Mouse (Mus musculus): ENCODE measurements around the gene Bcl2. TPM values are rescaled to one million over a fixed set of nuclear protein-coding genes. Genes with fewer than 3 reads are reported as not detected.

Gene Bcl2
- polyA plus RNA-seq, 1 experiment from 2014 or later: 20.3 TPM

DNA sequence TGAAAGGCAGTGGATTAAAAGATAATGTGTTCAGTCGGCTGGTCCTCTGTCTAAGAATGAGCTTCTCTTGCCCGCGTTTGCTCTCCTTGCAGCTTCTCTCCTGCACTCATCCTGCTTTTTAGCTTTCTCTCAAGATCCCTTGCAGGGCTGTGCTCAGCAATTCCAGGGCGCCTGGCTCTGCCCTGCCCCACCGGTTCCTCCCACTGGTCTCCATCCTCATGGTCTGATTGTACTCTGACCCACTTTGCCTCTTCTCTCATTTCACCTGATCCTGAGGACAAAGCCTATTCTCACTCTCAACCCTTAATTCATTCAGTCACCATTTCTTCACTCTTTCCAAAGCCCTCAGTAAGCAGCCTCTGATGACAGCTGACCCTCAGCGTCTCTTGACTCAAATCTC, 102.8 kb downstream of the Bcl2 start:
- H3K4me3 ChIP-seq: no peak overlapping the region
- 87% methylated on average over 6 of the region's 6 CpGs for whole genome bisulfite sequencing
- H3K4me1 ChIP-seq: peaks cover 4% of the 10 kb centered on the region; the same call in 1 of the 2 replicates
- H3K9me3 ChIP-seq: no peaks in the 10 kb centered on the region
- no peak overlapping the region for H3K9ac ChIP-seq
- no peak overlapping the region for H3K4me2 ChIP-seq
- no peak overlapping the region for H3K27ac ChIP-seq
- H3K36me3 ChIP-seq: no peaks in the 10 kb centered on the region
- no peak for ATAC-seq (ENCODE audit: insufficient number of reproducible peaks, low FRiP score, low TSS enrichment, low read depth)
- no peaks in the 10 kb centered on the region for H3K27me3 ChIP-seq

DNA sequence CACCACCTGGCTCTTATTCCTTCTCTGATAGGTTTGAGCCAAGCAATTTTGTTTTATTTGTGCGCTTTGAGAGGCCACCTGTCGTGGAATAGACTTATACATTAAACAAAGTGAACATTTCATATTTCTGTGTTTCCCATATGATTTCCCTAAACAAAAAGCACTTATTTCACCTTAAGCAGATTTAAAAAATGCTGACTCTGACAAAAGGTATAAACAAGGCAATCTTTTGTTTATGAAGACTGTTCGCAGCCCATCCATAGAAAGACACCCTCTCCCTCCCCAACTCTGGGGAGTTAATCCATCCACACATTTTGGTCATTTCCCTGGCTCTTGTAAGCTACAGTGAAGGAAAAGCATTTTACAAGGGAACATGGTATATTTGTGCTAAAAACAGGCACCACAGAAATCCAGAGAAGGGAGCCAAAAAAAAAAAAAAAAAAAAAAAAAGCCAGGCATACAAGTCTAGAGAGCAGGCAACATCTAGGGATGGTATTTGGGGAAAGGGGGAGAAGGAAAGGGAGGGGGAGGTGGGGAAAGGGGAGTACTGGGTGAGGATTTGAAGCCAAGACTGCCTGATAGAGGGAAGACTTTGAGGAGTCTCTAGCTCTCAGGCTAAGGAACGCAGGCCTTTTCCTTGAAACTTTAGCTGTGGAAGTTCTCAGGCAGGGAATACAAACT, 105.8 kb downstream of the Bcl2 start:
- Histone ChIP-seq H3K4me1 (peaks cover 18% of the 10 kb centered on the region; the same call in 1 of the 2 replicates), H3K9me3 (no peaks in the 10 kb centered on the region), H3K27me3 (no peaks in the 10 kb centered on the region), H3K4me2 (no peak overlapping the region), H3K4me3 (no peak overlapping the region), H3K9ac (no peak overlapping the region), H3K36me3 (no peaks in the 10 kb centered on the region), H3K27ac (0 out of 2 replicates have a peak overlapping the region, but pooled peaks have one; percentile 33)
- WGBS: 62% methylated on average over 4 of the region's 4 CpGs
- no peak for ATAC-seq (ENCODE audit: insufficient number of reproducible peaks, low FRiP score, low TSS enrichment, low read depth)

DNA sequence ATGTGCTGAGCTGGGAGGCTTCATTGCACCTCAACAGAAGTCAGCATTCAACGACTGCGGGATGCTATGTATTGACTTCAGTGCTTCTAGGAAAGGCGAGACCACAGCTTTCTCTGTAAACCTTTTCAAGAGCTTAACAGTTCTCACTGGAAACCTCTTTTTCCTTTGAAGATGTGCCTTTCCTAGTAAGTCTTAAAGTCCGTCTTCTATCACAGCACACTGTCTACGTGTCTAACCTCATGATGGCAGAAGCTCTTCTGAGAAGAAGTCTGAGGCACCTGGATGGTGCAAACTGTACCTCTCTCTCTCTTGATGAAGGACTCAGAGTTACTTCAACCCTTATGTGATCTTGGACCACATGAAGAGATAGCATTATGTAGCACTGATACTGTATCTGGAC, 107.1 kb downstream of the Bcl2 start:
- Histone ChIP-seq H3K4me2 (no peak overlapping the region), H3K27ac (no peak overlapping the region), H3K27me3 (no peaks in the 10 kb centered on the region), H3K9ac (no peak overlapping the region), H3K9me3 (no peaks in the 10 kb centered on the region), H3K4me3 (no peak overlapping the region), H3K4me1 (peaks cover 30% of the 10 kb centered on the region), H3K36me3 (no peaks in the 10 kb centered on the region)
- ATAC-seq (ENCODE audit: insufficient number of reproducible peaks, low FRiP score, low TSS enrichment, low read depth): no peak
- WGBS: 78% methylated on average over 5 of the region's 5 CpGs

DNA sequence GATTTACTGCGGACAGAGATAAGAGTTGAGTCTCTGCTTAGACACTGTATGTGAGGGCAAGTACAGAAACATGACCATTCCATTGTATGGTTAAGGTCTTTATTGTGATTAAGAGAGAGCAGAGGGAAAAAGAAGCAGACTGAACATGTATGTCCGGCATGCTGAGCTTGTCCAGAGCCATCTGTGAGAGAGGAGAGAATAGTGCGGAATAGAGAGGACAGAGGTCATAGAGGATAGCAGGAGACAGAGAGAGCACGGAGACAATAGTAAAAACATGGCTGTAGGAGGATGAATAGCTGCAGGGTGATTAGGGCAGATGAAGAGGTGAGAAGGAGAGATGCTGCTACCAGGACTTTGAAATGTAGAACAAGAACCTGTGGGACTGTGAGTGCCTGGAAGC, 110.7 kb downstream of the Bcl2 start:
- peaks cover 28% of the 10 kb centered on the region for H3K4me1 ChIP-seq
- H3K36me3 ChIP-seq: no peaks in the 10 kb centered on the region
- ATAC-seq (ENCODE audit: insufficient number of reproducible peaks, low FRiP score, low TSS enrichment, low read depth): no peak
- H3K27ac ChIP-seq: peak overlapping the region; percentile 19; the same call in 1 of the 2 replicates
- no peak overlapping the region for H3K4me3 ChIP-seq
- H3K27me3 ChIP-seq: no peaks in the 10 kb centered on the region
- 56% methylated on average over 4 of the region's 4 CpGs for WGBS
- H3K9me3 ChIP-seq: no peaks in the 10 kb centered on the region
- H3K4me2 ChIP-seq: no peak overlapping the region
- H3K9ac ChIP-seq: no peak overlapping the region

DNA sequence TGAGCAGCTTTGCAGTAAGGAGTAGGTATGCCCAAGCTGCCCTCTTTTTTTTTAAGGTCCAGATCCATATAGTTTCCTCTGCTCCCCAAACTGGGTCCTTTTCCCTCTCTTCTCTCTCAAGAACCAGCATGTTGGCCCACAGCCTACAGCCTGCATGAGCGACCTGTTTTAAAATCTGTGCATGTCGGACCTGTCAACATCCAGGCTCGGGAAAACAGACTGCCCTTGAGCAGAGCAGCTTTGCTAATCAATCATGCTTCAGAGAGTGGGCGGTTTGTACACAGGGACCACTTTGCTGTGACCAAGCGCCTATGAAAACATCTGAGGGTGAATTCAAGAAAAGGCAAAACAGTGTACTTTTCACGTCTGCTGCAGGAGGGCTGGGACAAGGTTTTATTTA, 111.1 kb downstream of the Bcl2 start:
- H3K9ac ChIP-seq: no peak overlapping the region
- peaks cover 27% of the 10 kb centered on the region for H3K4me1 ChIP-seq
- H3K27me3 ChIP-seq: no peaks in the 10 kb centered on the region
- ATAC-seq (ENCODE audit: insufficient number of reproducible peaks, low FRiP score, low TSS enrichment, low read depth): no peak
- WGBS: 20% methylated on average over 6 of the region's 6 CpGs
- H3K9me3 ChIP-seq: no peaks in the 10 kb centered on the region
- H3K36me3 ChIP-seq: no peaks in the 10 kb centered on the region
- no peak overlapping the region for H3K4me3 ChIP-seq
- peak overlapping the region; percentile 19; the same call in 1 of the 2 replicates for H3K27ac ChIP-seq
- H3K4me2 ChIP-seq: no peak overlapping the region; the same call in 1 of the 2 replicates

DNA sequence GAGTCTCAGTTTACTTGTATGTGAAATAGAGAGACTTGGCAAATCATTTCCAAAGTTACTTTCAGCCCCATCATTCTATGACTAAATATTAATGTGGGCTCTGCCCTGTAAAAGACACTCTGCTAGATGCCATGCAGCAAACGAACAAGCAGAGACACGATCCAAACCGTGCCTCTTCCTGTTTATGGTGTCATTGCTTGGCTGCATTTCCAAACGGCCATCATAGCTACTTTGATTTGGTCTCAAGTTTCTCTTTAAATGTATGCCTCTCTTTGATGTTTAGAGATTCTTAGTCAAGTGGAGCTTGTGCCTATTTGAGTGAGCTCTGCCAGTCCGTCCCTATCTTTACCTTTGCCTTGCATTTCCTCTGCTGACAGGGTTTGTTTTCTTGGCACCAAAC, 111.5 kb downstream of the Bcl2 start:
- peak overlapping the region; percentile 19; the same call in 1 of the 2 replicates for H3K27ac ChIP-seq
- H3K4me2 ChIP-seq: no peak overlapping the region; the same call in 1 of the 2 replicates
- 23% methylated on average over 5 of the region's 5 CpGs for WGBS
- H3K4me1 ChIP-seq: peaks cover 30% of the 10 kb centered on the region
- no peak overlapping the region for H3K4me3 ChIP-seq
- no peak overlapping the region for H3K9ac ChIP-seq
- H3K36me3 ChIP-seq: no peaks in the 10 kb centered on the region
- H3K9me3 ChIP-seq: no peaks in the 10 kb centered on the region
- ATAC-seq (ENCODE audit: insufficient number of reproducible peaks, low FRiP score, low TSS enrichment, low read depth): no peak
- no peaks in the 10 kb centered on the region for H3K27me3 ChIP-seq

DNA sequence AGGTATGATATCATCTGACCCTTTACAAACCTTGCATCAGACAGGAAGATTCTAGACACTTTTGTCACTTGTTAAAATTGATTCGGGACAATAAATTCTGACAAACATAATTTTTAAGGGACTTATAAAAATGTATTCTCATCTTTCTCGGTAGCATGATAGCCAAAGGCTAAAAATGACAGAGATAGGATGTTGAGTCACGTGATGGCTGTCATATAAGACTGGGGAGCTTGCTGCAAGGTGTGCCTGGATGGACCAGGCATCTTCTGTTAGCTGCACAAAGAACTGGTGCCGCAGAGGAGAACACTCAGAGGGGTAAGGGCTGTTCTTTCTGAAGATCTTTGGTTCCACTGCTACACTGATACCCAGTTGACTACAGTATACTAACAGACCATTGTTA, 112.8 kb downstream of the Bcl2 start:
- whole genome bisulfite sequencing: 79% methylated on average over 4 of the region's 4 CpGs
- H3K27ac ChIP-seq: no peak overlapping the region
- no peaks in the 10 kb centered on the region for H3K9me3 ChIP-seq
- no peak overlapping the region for H3K4me3 ChIP-seq
- H3K9ac ChIP-seq: no peak overlapping the region
- no peaks in the 10 kb centered on the region for H3K36me3 ChIP-seq
- H3K27me3 ChIP-seq: no peaks in the 10 kb centered on the region
- no peak for ATAC-seq (ENCODE audit: insufficient number of reproducible peaks, low FRiP score, low TSS enrichment, low read depth)
- H3K4me1 ChIP-seq: peaks cover 31% of the 10 kb centered on the region
- H3K4me2 ChIP-seq: no peak overlapping the region

GRCm38 (mm10) chr1:106600841-106601240, 113.2 kb downstream of the Bcl2 start:
- H3K9ac ChIP-seq: no peak overlapping the region
- no peaks in the 10 kb centered on the region for H3K36me3 ChIP-seq

DNA sequence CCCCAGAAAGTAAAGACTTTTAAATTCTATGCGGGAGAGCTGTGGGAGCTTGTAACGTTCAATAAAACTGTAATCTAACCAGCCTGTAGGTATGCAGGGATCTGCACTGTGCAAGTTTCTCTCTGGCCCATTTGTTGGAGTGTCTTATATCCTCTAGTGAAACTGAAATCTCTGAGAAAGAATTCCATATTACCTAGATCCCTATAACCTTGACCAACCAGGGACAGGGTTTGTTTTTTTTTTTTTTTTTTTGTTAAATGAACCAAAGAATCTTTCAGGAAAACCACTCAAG, 115.8 kb downstream of the Bcl2 start:
- Histone ChIP-seq H3K36me3 (no peaks in the 10 kb centered on the region), H3K4me3 (no peak overlapping the region), H3K4me1 (peaks cover 17% of the 10 kb centered on the region), H3K27ac (peak overlapping the region; percentile 55; the same call in 1 of the 2 replicates), H3K4me2 (no peak overlapping the region), H3K9ac (no peak overlapping the region), H3K27me3 (no peaks in the 10 kb centered on the region), H3K9me3 (no peaks in the 10 kb centered on the region)
- WGBS: 19% methylated on average over 2 of the region's 2 CpGs
- ATAC-seq (ENCODE audit: insufficient number of reproducible peaks, low FRiP score, low TSS enrichment, low read depth): peak; percentile 78

More at GRCm38 (mm10) chr1:106600841-106601240, 113.2 kb downstream of the Bcl2 start:
- WGBS: 71% methylated on average over 5 of the region's 5 CpGs
- Histone ChIP-seq H3K9me3 (no peaks in the 10 kb centered on the region), H3K4me1 (peaks cover 31% of the 10 kb centered on the region), H3K27ac (no peak overlapping the region), H3K4me2 (no peak overlapping the region), H3K27me3 (no peaks in the 10 kb centered on the region), H3K4me3 (no peak overlapping the region)
- no peak for ATAC-seq (ENCODE audit: insufficient number of reproducible peaks, low FRiP score, low TSS enrichment, low read depth)

GRCm38 (mm10) chr1:106597575-106598291, 116.3 kb downstream of the Bcl2 start:
- Histone ChIP-seq H3K4me2 (no peak overlapping the region), H3K4me3 (no peak overlapping the region), H3K4me1 (peaks cover 12% of the 10 kb centered on the region), H3K9me3 (no peaks in the 10 kb centered on the region), H3K36me3 (no peaks in the 10 kb centered on the region), H3K27ac (peak overlapping the region; percentile 47), H3K27me3 (no peaks in the 10 kb centered on the region), H3K9ac (no peak overlapping the region)
- ATAC-seq (ENCODE audit: insufficient number of reproducible peaks, low FRiP score, low TSS enrichment, low read depth): peak; percentile 59; the same call in 1 of the 2 replicates
- WGBS: 17% methylated on average over 5 of the region's 5 CpGs

DNA sequence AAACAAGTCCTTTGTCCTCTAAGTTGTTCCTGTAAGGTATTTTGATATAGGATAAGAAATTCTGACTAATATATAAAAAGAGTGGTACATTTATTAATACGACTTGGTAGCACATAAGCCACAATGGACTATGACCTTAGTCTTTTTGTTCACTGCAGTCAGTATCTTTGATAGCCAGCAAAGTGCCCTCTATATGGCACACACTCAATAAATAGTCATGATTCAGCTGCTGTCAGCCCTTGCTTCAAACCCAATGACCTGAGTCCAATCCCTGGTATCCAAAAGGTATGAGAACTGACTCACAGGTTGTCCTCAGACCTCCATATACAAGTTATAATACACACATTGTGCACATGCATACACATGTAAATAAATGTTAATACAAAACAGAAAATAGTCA, 117.7 kb downstream of the Bcl2 start:
- Histone ChIP-seq H3K27me3 (no peaks in the 10 kb centered on the region), H3K36me3 (no peaks in the 10 kb centered on the region), H3K9me3 (no peaks in the 10 kb centered on the region), H3K27ac (no peak overlapping the region), H3K4me3 (no peak overlapping the region), H3K9ac (no peak overlapping the region), H3K4me2 (no peak overlapping the region), H3K4me1 (peaks cover 6% of the 10 kb centered on the region; the same call in 1 of the 2 replicates)
- WGBS: 91% methylated on average over 1 of the region's 1 CpGs
- no peak for ATAC-seq (ENCODE audit: insufficient number of reproducible peaks, low FRiP score, low TSS enrichment, low read depth)

GRCm38 (mm10) chr1:106595286-106595885, 118.7 kb downstream of the Bcl2 start:
- H3K36me3 ChIP-seq: no peaks in the 10 kb centered on the region
- H3K9me3 ChIP-seq: no peaks in the 10 kb centered on the region
- H3K4me1 ChIP-seq: peaks cover 6% of the 10 kb centered on the region; the same call in 1 of the 2 replicates
- no peak for ATAC-seq (ENCODE audit: insufficient number of reproducible peaks, low FRiP score, low TSS enrichment, low read depth)
- no peaks in the 10 kb centered on the region for H3K27me3 ChIP-seq
- WGBS: 85% methylated on average over 6 of the region's 6 CpGs
- H3K4me3 ChIP-seq: no peak overlapping the region
- no peak overlapping the region for H3K4me2 ChIP-seq
- H3K27ac ChIP-seq: no peak overlapping the region
- no peak overlapping the region for H3K9ac ChIP-seq

Measured in limb, embryonic 15.5 days (tissue).